Mouse (Mus musculus) lung, adult 2 months (tissue): ENCODE measurements around the gene Phykpl. TPM values are rescaled to one million over a fixed set of nuclear protein-coding genes. Genes with fewer than 3 reads are reported as not detected.
A peak's percentile ranks its signal among the peaks of the same experiment; 100 is the strongest.

Source experiments
- DNase-seq: peaks from one replicate; pipeline ENCODE4 v3.0.0; 2022
- H3K4me1 ChIP-seq: fragments of 200-500 bp; 2 replicates; pipeline ENCODE4 v1.6.1; 2011; ENCODE audit warnings: low read length; ENCODE audit not compliant: control insufficient read depth, insufficient read depth
- H3K4me3 ChIP-seq: fragments of 200-500 bp; replicated peaks from 2 replicates; pipeline ENCODE3; 2011; ENCODE audit warnings: low read depth, mild to moderate bottlenecking, control low read depth, low read length; ENCODE audit errors: extremely low read depth
- CTCF ChIP-seq: fragments of 200-500 bp; IDR thresholded peaks from 2 replicates; pipeline ENCODE4 v1.5.1; 2011; ENCODE audit warnings: mild to moderate bottlenecking, low read length, control low read depth; ENCODE audit not compliant: insufficient read depth
- POLR2A ChIP-seq: fragments of 200-500 bp; IDR thresholded peaks from 2 replicates; pipeline ENCODE4 v1.6.1; 2011; ENCODE audit warnings: low read depth, mild to moderate bottlenecking, control low read depth, low read length, borderline replicate concordance; ENCODE audit errors: extremely low read depth
- WGBS: fragments of 180-500 bp; shearing (Covaris S2); methylation state at CpG from one replicate; pipeline ENCODE4 v1.1.7; 2018; 5-methylcytosine and 5-hydroxymethylcytosine counted together
- polyA plus RNA-seq: library from polyadenylated mRNA; depleted of rRNA; stranded (reverse); fragments of >200 nt; gene quantifications from 2 replicates; pipeline ENCODE4 v1.2.3, GENCODE M21; 2012

Gene Phykpl
- polyA plus RNA-seq, 1 experiment: 25.4 TPM

DNA sequence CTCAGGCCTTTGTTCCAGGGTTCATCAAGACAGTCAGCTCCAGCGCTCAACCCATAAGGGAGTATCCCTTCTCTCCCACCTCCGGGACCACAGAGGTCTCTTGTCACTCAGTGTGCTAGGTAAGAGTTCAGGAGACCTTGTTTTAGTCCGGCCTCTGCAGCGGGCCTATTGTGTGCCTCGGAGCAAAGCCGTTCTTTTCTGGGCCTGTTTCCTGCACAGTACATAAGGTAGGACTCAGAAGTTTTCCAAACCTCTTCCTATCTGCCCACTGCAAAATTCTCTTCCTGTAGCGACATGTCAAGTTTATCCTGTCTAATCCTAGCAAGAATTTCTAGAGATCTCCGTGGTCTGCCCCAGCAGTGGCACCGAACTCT, 513 bp upstream of the Phykpl start:
- no peak for DNase-seq
- peaks cover 11% of the 10 kb centered on the region for H3K4me1 ChIP-seq
- no peak for TF ChIP-seq POLR2A
- TF ChIP-seq CTCF: no peak
- H3K4me3 ChIP-seq: peak overlapping the region; percentile 92
- WGBS: 6% methylated on average over 9 of the region's 9 CpGs

GRCm38 (mm10) chr11:51585608-51586252, 1.2 kb downstream of the Phykpl start:
- Histone ChIP-seq H3K4me3 (no peak overlapping the region), H3K4me1 (peaks cover 11% of the 10 kb centered on the region)
- no peak for DNase-seq
- 47% methylated on average over 8 of the region's 8 CpGs for WGBS
- no peak for TF ChIP-seq POLR2A

GRCm38 (mm10) chr11:51586411-51586810, 1.9 kb downstream of the Phykpl start:
- no peak for TF ChIP-seq CTCF
- TF ChIP-seq POLR2A: no peak
- H3K4me1 ChIP-seq: peaks cover 16% of the 10 kb centered on the region
- 91% methylated on average over 13 of the region's 13 CpGs for WGBS
- DNase-seq: no peak
- no peak overlapping the region for H3K4me3 ChIP-seq

- no peak for DNase-seq
- 91% methylated on average over 1 of the region's 1 CpGs for WGBS
- Histone ChIP-seq H3K4me3 (no peak overlapping the region), H3K4me1 (peaks cover 17% of the 10 kb centered on the region)
- TF ChIP-seq CTCF: no peak
- no peak for TF ChIP-seq POLR2A
These were observed 2.5 kb downstream of the Phykpl start for GRCm38 (mm10) chr11:51587059-51587458.

GRCm38 (mm10) chr11:51588833-51589232, 4.3 kb downstream of the Phykpl start:
- DNase-seq: no peak
- WGBS: 94% methylated on average over 3 of the region's 3 CpGs
- TF ChIP-seq CTCF (no peak), POLR2A (no peak)
- Histone ChIP-seq H3K4me1 (peaks cover 13% of the 10 kb centered on the region), H3K4me3 (no peak overlapping the region)

DNA sequence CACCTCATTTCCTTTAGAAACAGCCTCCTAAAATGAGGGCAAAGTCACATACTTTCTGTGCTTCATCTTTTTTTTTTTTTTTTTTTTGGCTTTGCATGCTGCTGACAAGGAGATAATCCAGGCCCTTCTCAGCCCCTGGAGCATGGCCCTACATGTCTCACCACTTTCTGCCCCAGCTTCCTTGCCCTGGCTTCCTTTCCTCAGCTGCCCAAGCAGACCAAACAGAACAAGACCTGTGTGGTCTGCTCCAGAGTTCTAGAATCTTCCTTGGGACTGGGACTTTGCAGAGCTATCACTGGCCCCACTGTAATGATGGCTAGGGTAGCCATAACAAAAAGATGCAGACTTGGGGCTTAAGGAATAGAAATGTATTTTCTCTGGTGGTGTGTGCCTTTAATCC, 5.4 kb downstream of the Phykpl start:
- TF ChIP-seq CTCF (no peak), POLR2A (no peak)
- Histone ChIP-seq H3K4me1 (peaks cover 11% of the 10 kb centered on the region), H3K4me3 (no peak overlapping the region)
- DNase-seq: no peak

GRCm38 (mm10) chr11:51591168-51591567, 6.6 kb downstream of the Phykpl start:
- DNase-seq: no peak
- TF ChIP-seq POLR2A (no peak), CTCF (no peak)
- peaks cover 5% of the 10 kb centered on the region; the same call in 1 of the 2 replicates for H3K4me1 ChIP-seq
- H3K4me3 ChIP-seq: no peak overlapping the region
- 21% methylated on average over 7 of the region's 7 CpGs for WGBS

DNA sequence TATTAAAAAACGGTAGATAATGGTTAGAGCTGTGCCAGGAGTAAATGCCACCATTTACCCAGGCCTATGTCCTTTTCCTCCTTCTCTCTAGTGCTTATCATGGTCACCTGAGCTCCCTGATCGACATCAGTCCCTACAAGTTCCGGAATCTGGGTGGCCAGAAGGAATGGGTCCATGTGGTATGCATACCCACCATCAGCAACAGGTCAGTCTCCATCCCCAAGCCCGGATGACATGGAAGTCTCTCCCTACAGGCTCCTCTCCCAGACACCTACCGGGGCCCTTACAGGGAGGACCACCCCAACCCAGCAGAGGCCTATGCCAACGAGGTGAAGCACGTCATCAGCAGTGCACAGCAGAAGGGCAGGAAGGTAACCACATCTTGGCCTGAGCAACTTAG, 7.4 kb downstream of the Phykpl start:
- H3K4me1 ChIP-seq: peaks cover 5% of the 10 kb centered on the region; the same call in 1 of the 2 replicates
- TF ChIP-seq POLR2A (no peak), CTCF (no peak)
- H3K4me3 ChIP-seq: no peak overlapping the region
- DNase-seq: no peak
- 87% methylated on average over 7 of the region's 7 CpGs for WGBS

DNA sequence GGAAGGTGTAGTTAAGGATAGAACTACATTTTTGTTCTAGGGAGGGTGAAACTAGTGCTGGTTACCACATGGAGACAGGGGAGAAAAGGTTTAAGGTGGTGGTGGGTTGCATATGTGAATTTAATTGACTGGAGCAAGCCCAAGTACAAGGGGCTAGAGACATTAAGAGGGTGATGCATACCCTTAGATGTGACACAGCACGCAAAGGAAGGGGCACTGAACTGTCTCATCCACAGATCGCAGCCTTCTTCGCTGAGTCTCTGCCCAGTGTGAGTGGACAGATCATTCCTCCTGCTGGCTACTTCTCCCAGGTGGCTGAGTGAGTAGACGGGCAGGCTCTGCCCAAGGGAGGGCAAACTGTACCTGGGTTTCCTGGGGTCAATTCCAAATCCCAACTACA, 8.8 kb downstream of the Phykpl start:
- WGBS: 93% methylated on average over 4 of the region's 4 CpGs
- H3K4me1 ChIP-seq: peaks cover 5% of the 10 kb centered on the region; the same call in 1 of the 2 replicates
- DNase-seq: no peak
- TF ChIP-seq CTCF: no peak
- no peak for TF ChIP-seq POLR2A
- H3K4me3 ChIP-seq: no peak overlapping the region

- TF ChIP-seq CTCF (no peak), POLR2A (no peak)
- no peak overlapping the region for H3K4me3 ChIP-seq
- no peak for DNase-seq
- WGBS: 82% methylated on average over 6 of the region's 6 CpGs
- peaks cover 5% of the 10 kb centered on the region; the same call in 1 of the 2 replicates for H3K4me1 ChIP-seq
These were observed 9.3 kb downstream of the Phykpl start for GRCm38 (mm10) chr11:51593849-51594248.
